Mouse (Mus musculus): ENCODE results near the gene Rinl. TPM values are rescaled to one million over a fixed set of nuclear protein-coding genes. Genes with fewer than 3 reads are reported as not detected.

Gene Rinl
- polyA plus RNA-seq (2015; fragmentation: Nextera tagmentation; extraction: Ambion mirVana): 10.8 and 12.0 TPM in 2 replicates

GRCm38 (mm10) chr7:28788307-28789195 lies at the start of gene Rinl:
Gene Rinl (plus strand): TSS chr7:28788969.
- 45% methylated on average over 5 of the region's 5 CpGs for WGBS (ENCODE audit: insufficient replicate concordance)
- ATAC-seq (ENCODE audit: low read depth) (no peak), DNase-seq (no peak)
- no peak within 1 kb of the TSS for H3K27ac ChIP-seq
- H3K4me1 ChIP-seq (replicated peaks): peaks cover 18% of the 10 kb centered on the region
- no peaks in the 10 kb centered on the region for H3K27me3 ChIP-seq
- H3K9ac ChIP-seq: no peak within 1 kb of the TSS
- no peaks in the 10 kb centered on the region for H3K36me3 ChIP-seq
- no peak within 1 kb of the TSS for H3K4me3 ChIP-seq (replicated peaks)
- no peaks in the 10 kb centered on the region for H3K9me3 ChIP-seq (replicated peaks)
- no peak within 1 kb of the TSS for H3K4me2 ChIP-seq

GRCm38 (mm10) chr7:28739829-28740228 lies 48.9 kb upstream of the Rinl start:
- Histone ChIP-seq H3K9ac (peak overlapping the region; percentile 10; the same call in 1 of the 2 replicates), H3K27me3 (no peaks in the 10 kb centered on the region), H3K27ac (no peak overlapping the region), H3K4me2 (no peak overlapping the region), H3K4me1 (replicated peaks) (peaks cover 27% of the 10 kb centered on the region), H3K36me3 (peaks cover 37% of the 10 kb centered on the region), H3K9me3 (replicated peaks) (no peaks in the 10 kb centered on the region), H3K4me3 (replicated peaks) (no peak overlapping the region)
- ATAC-seq (ENCODE audit: low read depth) (no peak), DNase-seq (no peak)
- WGBS (ENCODE audit: insufficient replicate concordance): 90% methylated on average over 21 of the region's 21 CpGs

GRCm38 (mm10) chr7:28740949-28741348 lies 47.8 kb upstream of the Rinl start:
- ATAC-seq (ENCODE audit: low read depth): no peak
- peak overlapping the region; percentile 90 for H3K9ac ChIP-seq
- no peak for DNase-seq
- 27% methylated on average over 9 of the region's 9 CpGs for WGBS (ENCODE audit: insufficient replicate concordance)
- peaks cover 27% of the 10 kb centered on the region for H3K4me1 ChIP-seq (replicated peaks)
- H3K9me3 ChIP-seq (replicated peaks): no peaks in the 10 kb centered on the region
- H3K36me3 ChIP-seq: peaks cover 46% of the 10 kb centered on the region
- H3K27ac ChIP-seq: peak overlapping the region; percentile 80
- peak overlapping the region; percentile 89 for H3K4me2 ChIP-seq
- H3K4me3 ChIP-seq (replicated peaks): peak overlapping the region; percentile 87
- no peaks in the 10 kb centered on the region for H3K27me3 ChIP-seq

GRCm38 (mm10) chr7:28741368-28741708 lies 47.4 kb upstream of the Rinl start:
- peak overlapping the region; percentile 80 for H3K27ac ChIP-seq
- H3K36me3 ChIP-seq: peaks cover 50% of the 10 kb centered on the region
- H3K27me3 ChIP-seq: no peaks in the 10 kb centered on the region
- H3K4me3 ChIP-seq (replicated peaks): peak overlapping the region; percentile 87
- peak; percentile 6 for ATAC-seq (ENCODE audit: low read depth)
- peak overlapping the region; percentile 89 for H3K4me2 ChIP-seq
- no peaks in the 10 kb centered on the region for H3K9me3 ChIP-seq (replicated peaks)
- DNase-seq: no peak
- H3K4me1 ChIP-seq (replicated peaks): peaks cover 27% of the 10 kb centered on the region
- under 1% methylated on average over 13 of the region's 13 CpGs for WGBS (ENCODE audit: insufficient replicate concordance)
- peak overlapping the region; percentile 90 for H3K9ac ChIP-seq

- H3K36me3 ChIP-seq: peaks cover 55% of the 10 kb centered on the region
Measured at GRCm38 (mm10) chr7:28741709-28742438, 46.9 kb upstream of the Rinl start, which contains the start of the genes Mrps12 and Sars2. Gene Mrps12 (minus strand): TSS chr7:28741820. Gene Sars2 (plus strand): TSS chr7:28741992.

GRCm38 (mm10) chr7:28749935-28750334 lies 38.8 kb upstream of the Rinl start:
- ATAC-seq (ENCODE audit: low read depth) (no peak), DNase-seq (no peak)
- Histone ChIP-seq H3K36me3 (peaks cover 62% of the 10 kb centered on the region), H3K9ac (no peak overlapping the region), H3K27me3 (no peaks in the 10 kb centered on the region), H3K4me2 (no peak overlapping the region), H3K9me3 (replicated peaks) (no peaks in the 10 kb centered on the region), H3K4me1 (replicated peaks) (no peaks in the 10 kb centered on the region; the same call in 1 of the 2 replicates), H3K27ac (no peak overlapping the region), H3K4me3 (replicated peaks) (no peak overlapping the region)
- WGBS (ENCODE audit: insufficient replicate concordance): 85% methylated on average over 7 of the region's 7 CpGs

More at GRCm38 (mm10) chr7:28741709-28742438, 46.9 kb upstream of the Rinl start, which contains the start of the genes Mrps12 and Sars2:
- Histone ChIP-seq H3K27me3 (no peaks in the 10 kb centered on the region), H3K9ac (peak within 1 kb of the TSS; percentile 90), H3K27ac (peak within 1 kb of the TSS; percentile 80), H3K4me2 (peak within 1 kb of the TSS; percentile 89), H3K4me3 (replicated peaks) (peak within 1 kb of the TSS; percentile 87), H3K4me1 (replicated peaks) (peaks cover 27% of the 10 kb centered on the region), H3K9me3 (replicated peaks) (no peaks in the 10 kb centered on the region)
- peak; percentile 93 for DNase-seq
- under 1% methylated on average over 39 of the region's 39 CpGs for WGBS (ENCODE audit: insufficient replicate concordance)
- peak; percentile 94 for ATAC-seq (ENCODE audit: low read depth)

- WGBS (ENCODE audit: insufficient replicate concordance): 10% methylated on average over 17 of the region's 17 CpGs
- ATAC-seq (ENCODE audit: low read depth): no peak
Measured at GRCm38 (mm10) chr7:28756079-28756478, 32.7 kb upstream of the Rinl start, which contains the start of gene Ccer2. Gene Ccer2 (plus strand): TSS chr7:28756174.

GRCm38 (mm10) chr7:28758623-28759022 lies 30.1 kb upstream of the Rinl start:
- H3K27me3 ChIP-seq: peaks cover 25% of the 10 kb centered on the region
- no peaks in the 10 kb centered on the region for H3K9me3 ChIP-seq (replicated peaks)
- no peak overlapping the region for H3K27ac ChIP-seq
- peaks cover 6% of the 10 kb centered on the region for H3K4me1 ChIP-seq (replicated peaks)
- 81% methylated on average over 13 of the region's 13 CpGs for WGBS (ENCODE audit: insufficient replicate concordance)
- H3K9ac ChIP-seq: no peak overlapping the region
- H3K4me2 ChIP-seq: no peak overlapping the region
- no peak overlapping the region for H3K4me3 ChIP-seq (replicated peaks)
- ATAC-seq (ENCODE audit: low read depth) (no peak), DNase-seq (no peak)
- peaks cover 54% of the 10 kb centered on the region for H3K36me3 ChIP-seq

More at GRCm38 (mm10) chr7:28756079-28756478, 32.7 kb upstream of the Rinl start, which contains the start of gene Ccer2:
- peaks cover 25% of the 10 kb centered on the region for H3K27me3 ChIP-seq
- no peaks in the 10 kb centered on the region for H3K9me3 ChIP-seq (replicated peaks)
- H3K4me1 ChIP-seq (replicated peaks): peaks cover 6% of the 10 kb centered on the region
- H3K9ac ChIP-seq: no peak within 1 kb of the TSS
- H3K4me2 ChIP-seq: no peak within 1 kb of the TSS
- no peak within 1 kb of the TSS for H3K27ac ChIP-seq
- H3K4me3 ChIP-seq (replicated peaks): no peak within 1 kb of the TSS
- DNase-seq: no peak
- peaks cover 48% of the 10 kb centered on the region for H3K36me3 ChIP-seq

- Histone ChIP-seq H3K4me2 (no peak overlapping the region), H3K4me1 (replicated peaks) (peaks cover 15% of the 10 kb centered on the region), H3K4me3 (replicated peaks) (no peak overlapping the region), H3K9me3 (replicated peaks) (no peaks in the 10 kb centered on the region), H3K9ac (no peak overlapping the region), H3K36me3 (peaks cover 49% of the 10 kb centered on the region), H3K27me3 (peaks cover 8% of the 10 kb centered on the region), H3K27ac (no peak overlapping the region)
- 85% methylated on average over 9 of the region's 9 CpGs for WGBS (ENCODE audit: insufficient replicate concordance)
- DNase-seq: no peak
- no peak for ATAC-seq (ENCODE audit: low read depth)
Measured at GRCm38 (mm10) chr7:28761907-28762306, 26.9 kb upstream of the Rinl start.

- H3K36me3 ChIP-seq: peaks cover 31% of the 10 kb centered on the region
- ATAC-seq (ENCODE audit: low read depth): no peak
- H3K27me3 ChIP-seq: no peaks in the 10 kb centered on the region
- 49% methylated on average over 6 of the region's 6 CpGs for WGBS (ENCODE audit: insufficient replicate concordance)
- peak overlapping the region; percentile 80 for H3K9ac ChIP-seq
- H3K4me3 ChIP-seq (replicated peaks): peak overlapping the region; percentile 78
- no peak for DNase-seq
- H3K9me3 ChIP-seq (replicated peaks): no peaks in the 10 kb centered on the region
- H3K27ac ChIP-seq: no peak overlapping the region
- peaks cover 48% of the 10 kb centered on the region for H3K4me1 ChIP-seq (replicated peaks)
- peak overlapping the region; percentile 74 for H3K4me2 ChIP-seq
Measured at GRCm38 (mm10) chr7:28765211-28765610, 23.6 kb upstream of the Rinl start.
